Mouse (Mus musculus): ENCODE results near the gene Sdad1. TPM values are rescaled to one million over a fixed set of nuclear protein-coding genes. Genes with fewer than 3 reads are reported as not detected.
A peak's percentile ranks its signal among the peaks of the same experiment; 100 is the strongest.

Gene Sdad1
- polyA plus RNA-seq, 1 experiment from 2014 or later: 35.3 TPM

DNA sequence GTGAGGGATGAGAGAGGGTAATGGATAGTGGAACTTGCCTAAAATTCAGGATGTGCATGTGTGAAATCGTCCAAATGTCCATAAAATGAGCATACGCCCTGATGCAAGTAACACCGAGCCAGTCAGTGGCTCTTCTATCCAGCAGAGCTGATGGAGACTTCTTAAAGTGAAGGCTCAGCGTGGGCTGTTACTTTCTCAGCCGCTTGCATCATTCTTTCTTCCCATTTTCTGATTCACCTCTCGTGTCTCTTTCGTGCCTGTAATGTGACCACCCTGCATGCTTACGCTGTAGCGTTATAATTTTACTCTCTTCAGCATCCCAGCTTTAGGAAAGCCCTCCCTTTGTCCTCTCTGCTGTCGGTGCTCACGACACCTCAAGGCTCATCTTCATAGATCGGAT lies 20.8 kb upstream of the Sdad1 start:
- Histone ChIP-seq H3K27me3 (ENCODE audit: insufficient read depth, poor library complexity, severe bottlenecking) (no peaks in the 10 kb centered on the region), H3K27ac (no peak overlapping the region), H3K36me3 (no peaks in the 10 kb centered on the region), H3K4me1 (replicated peaks) (no peaks in the 10 kb centered on the region), H3K9me3 (no peaks in the 10 kb centered on the region), H3K4me3 (no peak overlapping the region)
- DNase-seq (ENCODE audit: low spot score): no peak
- 90% methylated on average over 12 of the region's 12 CpGs for WGBS

GRCm38 (mm10) chr5:92327929-92328328 lies 17.6 kb upstream of the Sdad1 start, which contains the start of gene Cxcl9:
Cxcl9 (minus strand) TSS chr5:92328079.
- H3K4me1 ChIP-seq (replicated peaks): no peaks in the 10 kb centered on the region
- no peaks in the 10 kb centered on the region for H3K27me3 ChIP-seq (ENCODE audit: insufficient read depth, poor library complexity, severe bottlenecking)
- H3K9me3 ChIP-seq: no peaks in the 10 kb centered on the region
- H3K27ac ChIP-seq: no peak within 1 kb of the TSS
- no peak for DNase-seq (ENCODE audit: low spot score)
- 89% methylated on average over 7 of the region's 7 CpGs for WGBS
- H3K4me3 ChIP-seq: no peak within 1 kb of the TSS
- no peaks in the 10 kb centered on the region for H3K36me3 ChIP-seq

- Histone ChIP-seq H3K27me3 (ENCODE audit: insufficient read depth, poor library complexity, severe bottlenecking) (no peaks in the 10 kb centered on the region), H3K27ac (no peak overlapping the region), H3K4me1 (replicated peaks) (no peaks in the 10 kb centered on the region), H3K9me3 (no peaks in the 10 kb centered on the region), H3K4me3 (no peak overlapping the region), H3K36me3 (no peaks in the 10 kb centered on the region)
- no peak for DNase-seq (ENCODE audit: low spot score)
- 86% methylated on average over 6 of the region's 6 CpGs for WGBS
Measured at GRCm38 (mm10) chr5:92327367-92327766, 17.1 kb upstream of the Sdad1 start.

GRCm38 (mm10) chr5:92323264-92323663 lies 13.0 kb upstream of the Sdad1 start:
- Histone ChIP-seq H3K27ac (no peak overlapping the region), H3K9me3 (no peaks in the 10 kb centered on the region), H3K36me3 (no peaks in the 10 kb centered on the region), H3K4me3 (no peak overlapping the region), H3K27me3 (ENCODE audit: insufficient read depth, poor library complexity, severe bottlenecking) (no peaks in the 10 kb centered on the region), H3K4me1 (replicated peaks) (no peaks in the 10 kb centered on the region)
- 86% methylated on average over 5 of the region's 5 CpGs for WGBS
- no peak for DNase-seq (ENCODE audit: low spot score)

GRCm38 (mm10) chr5:92322612-92323011 lies 12.3 kb upstream of the Sdad1 start:
- DNase-seq (ENCODE audit: low spot score): no peak
- H3K36me3 ChIP-seq: no peaks in the 10 kb centered on the region
- 86% methylated on average over 4 of the region's 4 CpGs for WGBS
- no peaks in the 10 kb centered on the region for H3K27me3 ChIP-seq (ENCODE audit: insufficient read depth, poor library complexity, severe bottlenecking)
- H3K9me3 ChIP-seq: no peaks in the 10 kb centered on the region
- H3K4me3 ChIP-seq: no peak overlapping the region
- H3K27ac ChIP-seq: no peak overlapping the region
- H3K4me1 ChIP-seq (replicated peaks): no peaks in the 10 kb centered on the region

GRCm38 (mm10) chr5:92321631-92322400 lies 11.5 kb upstream of the Sdad1 start:
- Histone ChIP-seq H3K9me3 (no peaks in the 10 kb centered on the region), H3K27ac (no peak overlapping the region), H3K27me3 (ENCODE audit: insufficient read depth, poor library complexity, severe bottlenecking) (no peaks in the 10 kb centered on the region), H3K4me1 (replicated peaks) (no peaks in the 10 kb centered on the region), H3K36me3 (no peaks in the 10 kb centered on the region), H3K4me3 (no peak overlapping the region)
- DNase-seq (ENCODE audit: low spot score): no peak
- WGBS: 79% methylated on average over 8 of the region's 8 CpGs

DNA sequence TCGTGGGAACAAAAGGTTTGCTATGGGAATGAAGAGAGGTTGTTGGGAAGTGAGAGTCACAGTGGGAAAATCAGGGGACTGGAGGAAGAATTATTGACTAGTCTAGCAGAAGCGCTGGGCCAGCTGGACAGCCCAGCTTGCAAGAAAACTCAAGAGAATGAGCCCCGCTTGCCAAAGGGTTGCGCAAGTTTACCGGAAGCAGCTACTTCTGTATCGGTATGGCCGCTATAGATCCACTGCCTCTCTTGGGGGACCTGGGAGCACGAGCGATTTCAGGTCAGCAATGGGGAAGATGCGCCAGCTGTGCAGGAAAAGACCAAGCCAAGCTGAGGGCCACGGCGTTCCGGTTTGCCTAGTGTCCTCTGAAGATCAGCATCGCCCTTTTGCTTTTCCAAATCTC lies 8.3 kb upstream of the Sdad1 start:
- Histone ChIP-seq H3K4me1 (replicated peaks) (no peaks in the 10 kb centered on the region), H3K27me3 (ENCODE audit: insufficient read depth, poor library complexity, severe bottlenecking) (no peaks in the 10 kb centered on the region), H3K27ac (no peak overlapping the region), H3K36me3 (no peaks in the 10 kb centered on the region), H3K9me3 (no peaks in the 10 kb centered on the region), H3K4me3 (no peak overlapping the region)
- no peak for DNase-seq (ENCODE audit: low spot score)
- WGBS: 93% methylated on average over 14 of the region's 14 CpGs

DNA sequence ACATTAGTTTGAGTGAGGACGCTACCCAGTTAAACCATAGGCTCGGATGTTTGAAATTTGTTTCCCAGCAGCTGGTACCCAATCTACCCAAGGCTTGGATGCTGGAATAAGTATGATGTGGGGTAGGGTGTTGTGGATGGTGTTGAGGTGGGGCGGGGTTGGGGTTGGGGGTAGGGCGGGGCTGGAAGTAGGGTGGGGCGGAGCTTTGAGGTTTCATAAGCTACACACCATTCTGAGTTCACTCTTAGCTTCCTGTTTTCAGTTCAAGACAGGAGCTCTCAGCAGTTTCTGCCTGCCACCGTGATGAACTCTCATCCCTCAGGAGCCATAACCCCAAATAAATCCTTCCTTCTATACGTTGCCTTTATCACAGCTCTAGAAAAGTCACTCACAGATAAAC lies 7.8 kb upstream of the Sdad1 start:
- DNase-seq (ENCODE audit: low spot score): no peak
- no peaks in the 10 kb centered on the region for H3K36me3 ChIP-seq
- 90% methylated on average over 7 of the region's 7 CpGs for WGBS
- H3K4me1 ChIP-seq (replicated peaks): no peaks in the 10 kb centered on the region
- H3K9me3 ChIP-seq: no peaks in the 10 kb centered on the region
- H3K27me3 ChIP-seq (ENCODE audit: insufficient read depth, poor library complexity, severe bottlenecking): no peaks in the 10 kb centered on the region
- no peak overlapping the region for H3K27ac ChIP-seq
- no peak overlapping the region for H3K4me3 ChIP-seq

GRCm38 (mm10) chr5:92313776-92314175 lies 3.5 kb upstream of the Sdad1 start:
- no peaks in the 10 kb centered on the region for H3K36me3 ChIP-seq
- DNase-seq (ENCODE audit: low spot score): no peak
- H3K4me3 ChIP-seq: no peak overlapping the region
- H3K4me1 ChIP-seq (replicated peaks): peaks cover 7% of the 10 kb centered on the region
- no peak overlapping the region for H3K27ac ChIP-seq
- no peaks in the 10 kb centered on the region for H3K9me3 ChIP-seq
- H3K27me3 ChIP-seq (ENCODE audit: insufficient read depth, poor library complexity, severe bottlenecking): no peaks in the 10 kb centered on the region
- 78% methylated on average over 7 of the region's 7 CpGs for WGBS

DNA sequence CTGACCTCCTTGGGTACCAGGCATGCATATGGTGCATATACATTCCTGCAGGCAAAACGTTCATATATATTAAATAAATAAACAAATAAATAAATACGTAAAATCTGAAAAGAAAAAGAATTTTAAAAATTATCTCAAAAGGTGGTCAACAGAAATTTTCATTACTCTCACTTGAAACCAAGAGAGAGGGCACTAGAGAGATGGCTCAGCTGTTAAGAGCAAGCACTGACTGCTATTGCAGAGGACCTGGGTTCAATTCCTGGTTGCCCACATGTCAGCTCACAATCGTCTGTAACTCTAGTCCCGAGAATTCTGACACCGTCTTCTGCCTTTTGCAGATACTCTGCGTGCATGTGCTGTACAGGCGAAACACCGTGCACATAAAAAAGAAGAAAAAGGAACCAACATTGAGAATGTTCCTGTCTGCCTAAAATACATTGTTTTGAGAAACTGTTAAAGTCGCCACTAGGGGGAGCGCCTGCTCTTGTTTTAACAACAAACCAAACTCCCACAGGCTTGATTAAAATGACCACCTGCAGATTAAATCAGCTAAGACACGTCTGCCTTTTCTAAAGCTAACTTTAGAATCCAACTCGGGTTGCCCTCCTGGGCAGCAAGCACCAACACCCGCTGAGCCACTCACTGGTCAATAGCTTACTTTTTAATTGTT lies 1.9 kb upstream of the Sdad1 start:
- Histone ChIP-seq H3K4me3 (no peak overlapping the region), H3K27me3 (ENCODE audit: insufficient read depth, poor library complexity, severe bottlenecking) (no peaks in the 10 kb centered on the region)
- whole genome bisulfite sequencing: 14% methylated on average over 13 of the region's 13 CpGs

GRCm38 (mm10) chr5:92304291-92304690 lies 6.0 kb downstream of the Sdad1 start:
- WGBS: 87% methylated on average over 3 of the region's 3 CpGs
- no peak for DNase-seq (ENCODE audit: low spot score)
- peaks cover 80% of the 10 kb centered on the region for H3K36me3 ChIP-seq
- H3K27ac ChIP-seq: no peak overlapping the region
- H3K4me3 ChIP-seq: no peak overlapping the region
- no peaks in the 10 kb centered on the region for H3K27me3 ChIP-seq (ENCODE audit: insufficient read depth, poor library complexity, severe bottlenecking)
- H3K4me1 ChIP-seq (replicated peaks): peaks cover 12% of the 10 kb centered on the region
- H3K9me3 ChIP-seq: no peaks in the 10 kb centered on the region

More for the DNA sequence above, 1.9 kb upstream of the Sdad1 start:
- Histone ChIP-seq H3K9me3 (no peaks in the 10 kb centered on the region), H3K4me1 (replicated peaks) (peaks cover 14% of the 10 kb centered on the region), H3K27ac (no peak overlapping the region), H3K36me3 (0 out of 2 replicates have a peak, but pooled peaks cover 2% of the 10 kb centered on the region)
- peak; percentile 75 for DNase-seq (ENCODE audit: low spot score)

DNA sequence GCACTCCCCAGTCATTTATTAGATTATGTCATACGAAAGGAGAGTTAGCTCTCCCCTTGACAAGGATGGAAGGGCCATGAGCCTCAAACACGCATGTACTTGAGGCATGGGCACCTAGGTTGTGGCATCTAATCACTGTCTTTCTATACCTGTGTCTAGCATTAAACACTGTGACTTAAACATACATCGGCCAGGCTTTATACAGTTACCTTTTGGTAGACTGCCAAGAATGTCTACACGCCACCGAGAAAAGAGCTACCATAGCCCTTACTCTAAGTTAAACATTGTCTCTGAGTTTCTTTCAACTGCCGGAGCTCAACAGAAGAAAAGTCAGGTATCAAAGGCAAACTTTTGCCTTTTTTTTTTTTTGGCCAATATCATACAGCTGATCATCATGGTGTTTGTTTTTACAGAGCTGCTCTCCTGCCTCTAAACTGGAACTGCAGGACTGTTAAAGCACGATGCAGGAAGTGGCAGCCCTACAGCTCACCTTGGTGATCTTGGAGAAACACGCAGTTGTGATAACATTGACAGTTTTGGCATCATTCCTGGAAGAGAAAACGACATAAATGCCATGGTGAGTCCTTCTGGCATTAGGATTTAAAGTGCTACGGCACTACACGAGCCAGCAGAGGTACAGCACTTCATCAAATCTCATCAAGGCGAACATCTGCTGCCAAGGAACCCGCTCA lies 8.0 kb downstream of the Sdad1 start:
- Histone ChIP-seq H3K27ac (no peak overlapping the region), H3K36me3 (peaks cover 97% of the 10 kb centered on the region), H3K27me3 (ENCODE audit: insufficient read depth, poor library complexity, severe bottlenecking) (no peaks in the 10 kb centered on the region), H3K4me3 (no peak overlapping the region), H3K9me3 (no peaks in the 10 kb centered on the region), H3K4me1 (replicated peaks) (no peaks in the 10 kb centered on the region)
- no peak for DNase-seq (ENCODE audit: low spot score)
- WGBS: 94% methylated on average over 13 of the region's 13 CpGs

DNA sequence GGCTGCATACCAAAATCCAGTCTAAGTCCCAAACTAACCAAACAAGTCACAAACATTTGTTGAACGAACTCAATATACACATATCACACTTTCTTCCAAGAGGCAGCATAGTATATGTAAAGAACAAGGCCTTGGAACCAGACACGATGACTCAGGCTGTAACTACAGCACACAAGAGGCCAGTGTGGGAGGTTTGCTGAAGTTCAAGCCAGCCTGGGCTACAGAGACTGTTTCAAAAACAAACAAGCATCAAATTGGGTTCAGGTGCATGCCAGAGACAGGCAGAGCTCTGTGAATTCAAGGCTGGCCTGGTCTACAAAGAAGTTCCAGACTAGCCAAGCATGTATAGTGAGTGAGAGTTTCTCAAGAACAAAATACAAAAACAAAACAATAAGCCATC lies 15.8 kb downstream of the Sdad1 start:
- no peaks in the 10 kb centered on the region for H3K27me3 ChIP-seq (ENCODE audit: insufficient read depth, poor library complexity, severe bottlenecking)
- no peaks in the 10 kb centered on the region for H3K4me1 ChIP-seq (replicated peaks)
- no peaks in the 10 kb centered on the region for H3K9me3 ChIP-seq
- H3K36me3 ChIP-seq: peaks cover 99% of the 10 kb centered on the region
- H3K4me3 ChIP-seq: no peak overlapping the region
- no peak for DNase-seq (ENCODE audit: low spot score)
- 92% methylated on average over 2 of the region's 2 CpGs for WGBS
- H3K27ac ChIP-seq: no peak overlapping the region

Data from hindbrain, embryonic 10.5 days (tissue).